Mouse (Mus musculus) limb, embryonic 13.5 days (tissue): Measurements from ENCODE around the gene Uqcc3. TPM values are rescaled to one million over a fixed set of nuclear protein-coding genes. Genes with fewer than 3 reads are reported as not detected.
"Not testable (repeated sequence)": the region's sequence is repeated elsewhere in the genome, so short reads cannot be mapped to it uniquely, and the experiment has no call there.

Source experiments
- ATAC-seq: fragments of 200-750 bp; cut with Nextera tagmentation; 2 replicates; pipeline ENCODE4 v1.8.0; 2017; ENCODE audit warnings: low read depth, moderate number of reproducible peaks, moderate TSS enrichment; ENCODE audit not compliant: low FRiP score
- H3K27ac ChIP-seq: fragments of 300-500 bp; sonication (generic); 2 replicates; pipeline ENCODE4 v1.5.1; 2015; ENCODE audit warnings: inconsistent platforms, mild to moderate bottlenecking, moderate library complexity
- H3K27me3 ChIP-seq: fragments of 300-500 bp; sonication (generic); 2 replicates; pipeline ENCODE4 v1.6.1; 2015; ENCODE audit warnings: mild to moderate bottlenecking, inconsistent platforms
- H3K36me3 ChIP-seq: fragments of 300-500 bp; sonication (generic); 2 replicates; pipeline ENCODE4 v1.6.1; 2015; ENCODE audit warnings: inconsistent platforms, mild to moderate bottlenecking, moderate library complexity
- H3K4me1 ChIP-seq: fragments of 300-500 bp; sonication (generic); 2 replicates; pipeline ENCODE4 v1.6.1; 2015; ENCODE audit warnings: inconsistent platforms
- H3K4me2 ChIP-seq: fragments of 300-500 bp; sonication (generic); replicated peaks from 2 replicates; pipeline ENCODE4 v1.6.1; 2015; ENCODE audit warnings: inconsistent platforms, mild to moderate bottlenecking, moderate library complexity
- H3K4me3 ChIP-seq: fragments of 300-500 bp; sonication (generic); 2 replicates; pipeline ENCODE4 v1.5.1; 2015; ENCODE audit warnings: moderate library complexity, mild to moderate bottlenecking, inconsistent platforms
- H3K9ac ChIP-seq: fragments of 300-500 bp; sonication (generic); 2 replicates; pipeline ENCODE4 v1.6.1; 2015; ENCODE audit warnings: mild to moderate bottlenecking, inconsistent platforms
- H3K9me3 ChIP-seq: fragments of 300-500 bp; sonication (generic); 2 replicates; pipeline ENCODE4 v1.6.1; 2016; ENCODE audit warnings: inconsistent platforms
- whole genome bisulfite sequencing: fragments of 180-500 bp; shearing (Covaris S2); methylation state at CpG from one replicate; pipeline ENCODE4 v1.1.7; 2015; 5-methylcytosine and 5-hydroxymethylcytosine counted together
- polyA plus RNA-seq: library from polyadenylated mRNA; unstranded; fragments of >200 nt; fragmentation: Nextera tagmentation; extraction: Ambion mirVana; gene quantifications from 2 replicates; pipeline ENCODE4 v1.2.1, GENCODE M21; 2015

The Uqcc3 gene
- polyA plus RNA-seq, 1 experiment from 2014 or later: 66.7 TPM

- no peak for ATAC-seq
- Histone ChIP-seq H3K9me3 (no peaks in the 10 kb centered on the region), H3K4me3 (no peak overlapping the region), H3K9ac (no peak overlapping the region), H3K36me3 (peaks cover 83% of the 10 kb centered on the region), H3K27ac (no peak overlapping the region), H3K4me1 (no peaks in the 10 kb centered on the region), H3K4me2 (no peak overlapping the region), H3K27me3 (no peaks in the 10 kb centered on the region)
- WGBS: 95% methylated on average over 3 of the region's 3 CpGs
Observed at GRCm38 (mm10) chr19:8914212-8914611, 33.5 kb upstream of the Uqcc3 start.

GRCm38 (mm10) chr19:8911810-8912209 lies 31.1 kb upstream of the Uqcc3 start:
- ATAC-seq: no peak
- Histone ChIP-seq H3K27me3 (no peaks in the 10 kb centered on the region), H3K9me3 (no peaks in the 10 kb centered on the region), H3K27ac (no peak overlapping the region), H3K4me3 (no peak overlapping the region), H3K4me1 (no peaks in the 10 kb centered on the region), H3K4me2 (no peak overlapping the region), H3K36me3 (peaks cover 100% of the 10 kb centered on the region), H3K9ac (no peak overlapping the region)
- 93% methylated on average over 5 of the region's 5 CpGs for WGBS

DNA sequence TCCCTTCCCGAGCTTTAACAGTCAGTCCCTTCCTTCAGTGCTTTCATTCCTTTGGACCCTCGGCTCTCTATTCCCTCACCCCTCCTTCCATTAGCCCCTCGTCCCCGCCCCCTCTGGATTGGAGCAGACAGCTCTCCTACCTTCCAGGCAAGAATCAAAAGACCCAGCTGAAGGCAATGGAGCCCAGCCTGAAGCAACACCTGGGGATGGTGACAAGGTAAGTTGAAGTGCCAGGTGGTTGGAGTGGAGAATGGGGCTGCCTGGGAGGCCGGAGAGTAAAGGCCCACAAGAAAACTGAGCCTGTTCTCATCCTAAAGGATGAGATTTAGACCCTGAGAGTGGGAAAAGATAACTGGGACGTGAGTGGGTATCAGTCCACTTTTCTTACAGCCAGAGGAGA lies 27.8 kb upstream of the Uqcc3 start:
- Histone ChIP-seq H3K9ac (no peak overlapping the region), H3K4me3 (no peak overlapping the region), H3K9me3 (no peaks in the 10 kb centered on the region), H3K4me1 (no peaks in the 10 kb centered on the region), H3K36me3 (peaks cover 96% of the 10 kb centered on the region), H3K4me2 (no peak overlapping the region), H3K27ac (no peak overlapping the region), H3K27me3 (no peaks in the 10 kb centered on the region)
- no peak for ATAC-seq
- 92% methylated on average over 6 of the region's 6 CpGs for WGBS

DNA sequence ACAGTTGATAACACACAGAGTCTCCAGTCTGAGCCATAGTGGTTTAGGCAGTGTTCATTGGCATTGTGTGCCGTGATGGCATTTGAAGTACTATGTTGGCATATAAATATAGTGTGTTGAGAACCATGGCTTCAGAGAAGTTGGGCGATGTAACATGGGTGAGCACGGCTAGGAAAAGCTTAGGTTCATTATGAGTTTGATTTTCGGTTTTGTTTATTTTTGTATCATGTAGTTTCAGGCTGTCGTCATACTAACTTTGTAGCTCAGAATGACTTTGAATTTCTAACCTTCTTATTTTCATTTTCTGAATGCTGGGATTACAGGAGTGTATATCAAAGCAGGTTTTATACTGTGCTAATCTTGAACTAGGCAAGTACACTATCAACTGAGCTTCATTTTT lies 22.7 kb upstream of the Uqcc3 start:
- no peak overlapping the region for H3K27ac ChIP-seq
- peaks cover 67% of the 10 kb centered on the region for H3K36me3 ChIP-seq
- H3K9me3 ChIP-seq: no peaks in the 10 kb centered on the region
- H3K27me3 ChIP-seq: no peaks in the 10 kb centered on the region
- ATAC-seq: no peak
- H3K4me3 ChIP-seq: no peak overlapping the region
- peaks cover 16% of the 10 kb centered on the region for H3K4me1 ChIP-seq
- 98% methylated on average over 5 of the region's 5 CpGs for WGBS
- H3K4me2 ChIP-seq: no peak overlapping the region
- no peak overlapping the region for H3K9ac ChIP-seq

GRCm38 (mm10) chr19:8899079-8899478 lies 18.4 kb upstream of the Uqcc3 start:
- Histone ChIP-seq H3K4me3 (peak overlapping the region; percentile 93), H3K9me3 (no peaks in the 10 kb centered on the region), H3K27me3 (no peaks in the 10 kb centered on the region), H3K36me3 (peaks cover 53% of the 10 kb centered on the region), H3K27ac (no peak overlapping the region), H3K4me1 (peaks cover 38% of the 10 kb centered on the region), H3K4me2 (peak overlapping the region; percentile 80), H3K9ac (peak overlapping the region; percentile 97)
- 33% methylated on average over 3 of the region's 3 CpGs for WGBS
- no peak for ATAC-seq

DNA sequence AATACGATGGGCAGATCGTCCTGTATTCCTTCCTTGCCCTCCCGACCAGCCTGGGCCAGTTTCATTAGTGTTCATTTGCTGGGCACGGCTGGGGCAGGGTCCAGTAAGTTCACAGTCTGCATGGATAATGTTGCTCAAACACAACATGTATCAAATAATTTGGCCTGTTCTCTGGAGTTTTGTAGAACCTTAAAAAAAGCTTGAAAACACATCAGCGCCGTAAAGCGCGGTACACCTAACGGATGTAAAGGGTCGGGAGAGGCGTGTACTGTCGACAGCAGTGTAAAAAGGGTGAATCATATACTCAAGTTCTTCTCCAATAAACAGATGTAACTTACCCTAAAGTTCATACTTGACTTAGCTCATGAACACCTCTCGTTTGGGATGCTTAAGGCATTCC lies 17.9 kb upstream of the Uqcc3 start:
- Histone ChIP-seq H3K4me2 (peak overlapping the region; percentile 80), H3K9ac (peak overlapping the region; percentile 97), H3K27ac (peak overlapping the region; percentile 91), H3K4me1 (peaks cover 43% of the 10 kb centered on the region), H3K4me3 (peak overlapping the region; percentile 93), H3K9me3 (no peaks in the 10 kb centered on the region), H3K27me3 (no peaks in the 10 kb centered on the region), H3K36me3 (peaks cover 48% of the 10 kb centered on the region)
- ATAC-seq: no peak
- WGBS: 9% methylated on average over 13 of the region's 13 CpGs

- no peaks in the 10 kb centered on the region for H3K9me3 ChIP-seq
- H3K27ac ChIP-seq: peak within 1 kb of the TSS; percentile 91
- H3K4me3 ChIP-seq: peak within 1 kb of the TSS; percentile 93
- peak within 1 kb of the TSS; percentile 80 for H3K4me2 ChIP-seq
- H3K36me3 ChIP-seq: peaks cover 43% of the 10 kb centered on the region
- whole genome bisulfite sequencing: under 1% methylated on average over 53 of the region's 53 CpGs
- peaks cover 45% of the 10 kb centered on the region for H3K4me1 ChIP-seq
- H3K9ac ChIP-seq: peak within 1 kb of the TSS; percentile 97
- peak; percentile 99 for ATAC-seq
- H3K27me3 ChIP-seq: no peaks in the 10 kb centered on the region
Observed at GRCm38 (mm10) chr19:8897865-8898495, 17.3 kb upstream of the Uqcc3 start, which contains the start of gene Ganab. TSS of gene Ganab (plus strand) at chr19:8898071.

DNA sequence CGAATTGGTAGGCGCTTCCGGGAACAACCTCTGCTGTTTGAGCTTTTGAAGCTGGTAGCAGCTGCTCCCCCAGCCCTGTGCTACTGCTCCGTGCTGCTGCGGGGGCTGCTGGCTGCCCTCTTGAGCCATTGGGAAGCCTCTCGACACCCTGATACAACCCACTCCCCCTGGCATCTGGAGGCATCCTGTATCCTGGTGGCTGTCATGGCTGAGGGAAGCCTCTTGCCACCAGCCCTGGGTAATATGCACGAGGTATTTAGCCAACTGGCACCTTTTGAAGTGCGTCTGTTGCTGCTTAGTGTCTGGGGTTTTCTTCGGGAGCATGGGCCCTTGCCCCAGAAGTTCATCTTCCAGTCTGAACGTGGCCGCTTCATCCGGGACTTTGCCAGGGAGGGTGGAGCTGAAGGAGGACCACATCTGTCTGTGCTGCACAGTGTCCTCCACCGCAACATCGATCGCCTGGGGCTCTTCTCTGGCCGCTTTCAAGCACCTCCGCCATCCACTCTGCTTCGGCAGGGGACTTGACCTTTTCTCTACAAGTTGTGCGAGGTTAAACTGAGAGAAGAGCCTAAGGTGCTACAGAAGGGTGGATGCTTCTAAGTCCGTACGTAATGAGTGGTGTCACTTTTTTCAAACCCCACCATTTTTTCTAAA lies 16.6 kb upstream of the Uqcc3 start:
- not testable (repeated sequence) for H3K9me3 ChIP-seq, H3K27me3 ChIP-seq
- Histone ChIP-seq H3K9ac (peak overlapping the region; percentile 72), H3K27ac (peak overlapping the region; percentile 90), H3K4me3 (peak overlapping the region; percentile 93), H3K4me1 (peaks cover 45% of the 10 kb centered on the region), H3K4me2 (peak overlapping the region; percentile 80), H3K36me3 (peaks cover 38% of the 10 kb centered on the region)
- peak; percentile 43 for ATAC-seq
- WGBS: 19% methylated on average over 21 of the region's 21 CpGs

DNA sequence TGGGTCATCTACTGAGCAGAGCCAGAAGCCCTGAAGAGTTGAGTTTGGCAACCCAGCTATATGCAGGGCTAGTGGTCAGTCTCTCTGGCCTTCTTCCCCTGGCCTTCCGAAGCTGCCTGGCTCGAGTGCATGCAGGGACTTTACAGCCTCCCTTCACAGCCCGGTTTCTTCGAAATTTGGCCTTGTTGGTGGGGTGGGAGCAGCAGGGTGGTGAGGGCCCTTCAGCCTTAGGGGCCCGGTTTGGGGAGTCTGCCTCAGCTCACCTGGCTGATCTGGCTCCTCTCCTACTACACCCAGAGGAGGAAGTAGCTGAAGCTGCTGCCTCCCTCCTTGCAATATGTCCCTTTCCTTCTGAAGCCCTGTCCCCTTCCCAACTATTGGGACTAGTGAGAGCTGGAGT lies 15.5 kb upstream of the Uqcc3 start:
- 79% methylated on average over 5 of the region's 5 CpGs for WGBS
- ATAC-seq, H3K9me3 ChIP-seq, H3K27ac ChIP-seq, H3K27me3 ChIP-seq, H3K4me3 ChIP-seq, H3K4me2 ChIP-seq: not testable (repeated sequence)
- Histone ChIP-seq H3K9ac (peak overlapping the region; percentile 72; the same call in 1 of the 2 replicates), H3K4me1 (peaks cover 45% of the 10 kb centered on the region), H3K36me3 (peaks cover 31% of the 10 kb centered on the region)

- WGBS: 91% methylated on average over 9 of the region's 9 CpGs
- Histone ChIP-seq H3K27me3 (no peaks in the 10 kb centered on the region), H3K9ac (peak overlapping the region; percentile 25; the same call in 1 of the 2 replicates), H3K9me3 (no peaks in the 10 kb centered on the region), H3K4me3 (no peak overlapping the region), H3K4me1 (peaks cover 45% of the 10 kb centered on the region), H3K4me2 (no peak overlapping the region), H3K27ac (no peak overlapping the region), H3K36me3 (peaks cover 37% of the 10 kb centered on the region)
- no peak for ATAC-seq
Observed at GRCm38 (mm10) chr19:8895397-8895960, 14.8 kb upstream of the Uqcc3 start.

GRCm38 (mm10) chr19:8892829-8893766 lies 12.4 kb upstream of the Uqcc3 start, which contains the start of gene Ints5:
TSS of gene Ints5 (plus strand) at chr19:8893005.
- H3K9me3 ChIP-seq: no peaks in the 10 kb centered on the region
- H3K4me3 ChIP-seq: peak within 1 kb of the TSS; percentile 88
- peak within 1 kb of the TSS; percentile 94 for H3K9ac ChIP-seq
- peak within 1 kb of the TSS; percentile 79 for H3K27ac ChIP-seq
- H3K36me3 ChIP-seq: peaks cover 40% of the 10 kb centered on the region
- peak within 1 kb of the TSS; percentile 88 for H3K4me2 ChIP-seq
- ATAC-seq: peak; percentile 60
- 2% methylated on average over 54 of the region's 54 CpGs for WGBS
- H3K27me3 ChIP-seq: no peaks in the 10 kb centered on the region
- H3K4me1 ChIP-seq: peaks cover 35% of the 10 kb centered on the region
